Mouse (Mus musculus) MN1 (cell line): ENCODE measurements around the gene Rbm45.

Experiments
- DNase-seq: peaks from one replicate; pipeline ENCODE4 v3.0.0-alpha.2; 2016; ENCODE audit warnings: low spot score

The Rbm45 gene

GRCm38 (mm10) chr2:76386531-76386930 lies 16.7 kb downstream of the Rbm45 start:
- DNase-seq, result no peak

DNA sequence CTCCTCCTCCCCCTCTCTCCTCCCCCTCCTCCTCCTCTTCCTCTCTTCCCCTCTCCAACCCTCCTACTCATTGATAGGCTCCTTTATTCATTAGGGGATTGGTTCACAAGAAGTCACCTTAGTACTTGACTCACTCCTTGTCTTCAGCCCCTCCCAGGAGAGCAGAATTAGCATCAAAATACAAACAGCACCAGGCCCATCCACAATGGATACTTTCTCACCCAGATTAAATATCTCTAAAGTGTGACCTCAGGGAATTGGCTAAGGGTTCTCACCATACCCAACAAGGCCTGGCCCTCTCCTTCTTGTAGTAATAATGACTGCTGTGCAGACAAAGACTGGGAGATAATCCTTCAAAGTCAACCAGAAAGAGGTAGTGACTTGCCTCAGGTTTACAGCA lies 30.4 kb downstream of the Rbm45 start:
- no peak for DNase-seq

DNA sequence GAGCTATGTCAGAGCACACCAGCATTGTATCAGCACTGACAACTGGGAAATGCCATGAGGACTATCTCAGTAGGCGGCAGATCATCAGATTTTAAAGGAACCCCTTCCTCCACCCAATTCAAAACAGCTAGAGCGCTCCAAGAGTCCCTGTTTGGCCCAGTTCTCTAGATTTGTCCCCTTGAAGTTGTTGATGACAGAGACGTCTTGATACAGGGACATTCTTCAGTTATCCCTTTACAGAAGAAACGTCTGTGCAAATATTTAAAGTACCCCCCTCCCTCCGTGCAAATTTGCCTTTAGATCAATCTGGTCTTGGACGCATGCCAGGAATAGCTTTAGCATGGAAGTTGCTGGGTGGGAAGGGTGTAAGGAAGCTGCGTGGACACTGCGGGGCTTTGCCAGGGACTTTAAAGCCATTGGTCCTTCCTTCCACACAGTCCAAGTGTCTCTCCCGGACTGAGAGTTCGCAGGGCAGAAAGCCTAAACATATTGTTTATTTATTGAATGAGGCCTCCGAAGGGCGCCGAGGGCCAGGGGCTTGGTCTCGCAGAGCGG lies 35.9 kb downstream of the Rbm45 start:
- DNase-seq, result peak; percentile 52

DNA sequence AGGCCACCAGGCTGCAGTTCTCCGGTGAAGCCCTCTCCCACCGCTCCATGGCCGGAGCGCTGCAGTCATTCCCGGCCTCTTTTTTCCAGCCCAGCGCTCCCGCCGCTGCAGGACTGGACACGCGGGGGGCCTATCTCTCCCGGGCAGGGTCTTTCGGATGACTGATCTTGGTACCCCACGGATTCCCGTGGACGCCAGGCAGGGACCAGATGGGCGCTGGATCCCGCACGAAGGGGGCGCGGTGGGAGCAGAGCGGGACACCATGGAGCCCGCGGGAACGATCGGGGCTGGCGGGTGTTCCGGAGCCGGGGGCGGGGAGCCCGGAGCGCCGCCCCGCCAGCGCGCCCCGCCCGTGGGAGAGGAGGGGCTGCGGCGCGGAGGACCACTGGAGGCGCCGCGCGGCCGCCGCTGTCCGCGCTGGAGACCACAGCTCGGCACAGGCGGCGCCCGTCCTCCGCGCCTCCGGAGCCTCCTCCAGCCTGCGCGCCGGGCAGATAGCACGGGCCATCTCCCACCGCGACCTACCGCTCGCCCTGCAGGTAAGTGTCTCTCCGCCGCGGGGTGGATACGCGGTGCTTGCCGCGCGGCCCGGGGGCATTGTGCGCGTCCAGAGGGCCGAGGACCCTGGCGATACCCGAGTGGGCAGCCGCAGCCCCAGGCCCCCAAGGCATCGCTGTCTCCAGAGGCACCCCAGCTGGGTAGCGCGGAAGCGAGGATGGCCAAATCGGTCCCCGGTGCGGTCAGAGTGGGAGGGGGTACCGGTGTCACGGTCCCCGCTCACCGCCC lies 36.6 kb downstream of the Rbm45 start, which contains the start of gene Osbpl6:
Gene Osbpl6 (plus strand): TSS at position 358 of the 786 bp plus-strand sequence.
- peak; percentile 89 for DNase-seq

DNA sequence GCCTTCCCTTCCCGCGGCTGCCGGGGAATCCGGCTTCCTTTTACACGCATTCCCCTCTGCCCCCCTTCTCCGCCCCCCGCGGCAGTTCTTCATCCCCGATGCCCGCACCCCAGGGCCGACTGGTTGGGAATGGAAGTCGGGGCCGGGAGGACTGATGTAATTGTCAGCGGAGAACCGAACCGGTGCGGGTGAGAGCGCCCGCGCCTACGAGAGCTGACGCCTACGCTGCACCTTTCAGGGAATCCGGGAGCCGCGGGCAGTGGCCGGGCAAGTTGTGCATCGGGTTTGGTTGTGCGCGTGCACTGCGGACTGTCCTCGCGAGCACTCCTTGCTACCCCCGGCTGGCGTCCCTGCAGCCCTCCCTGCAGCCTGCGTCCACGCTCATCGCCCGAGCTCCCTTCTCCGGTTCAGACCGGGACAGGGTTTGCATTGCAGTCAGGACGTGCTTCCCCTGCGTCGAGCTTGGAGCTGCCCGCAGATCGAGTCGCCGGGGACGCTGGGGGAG lies 37.2 kb downstream of the Rbm45 start:
- peak; percentile 82 for DNase-seq

GRCm38 (mm10) chr2:76409526-76409925 lies 39.7 kb downstream of the Rbm45 start:
- DNase-seq, result no peak

DNA sequence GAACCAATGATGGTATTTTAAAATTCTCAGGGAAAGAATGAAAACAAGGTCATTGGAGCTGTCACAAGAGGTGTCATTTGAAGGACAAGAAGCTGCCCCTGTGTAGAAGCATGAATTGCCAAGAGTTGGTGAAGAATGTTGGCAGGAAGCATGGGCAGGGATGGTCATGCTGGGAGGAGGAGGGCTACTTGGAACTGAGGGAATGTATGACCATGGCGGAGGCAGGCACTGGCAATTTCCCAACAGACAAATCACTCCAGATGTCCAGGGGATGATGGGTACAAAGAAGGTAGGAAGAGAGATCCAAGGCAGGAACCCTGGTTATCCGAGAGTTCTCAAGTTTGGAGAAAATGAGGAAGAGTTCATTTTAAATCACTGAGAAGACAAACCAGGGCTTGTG lies 40.2 kb downstream of the Rbm45 start:
- DNase-seq, result no peak

GRCm38 (mm10) chr2:76412924-76413323 lies 43.1 kb downstream of the Rbm45 start:
- no peak for DNase-seq

- DNase-seq, result no peak
Measured at GRCm38 (mm10) chr2:76417446-76418141, 47.8 kb downstream of the Rbm45 start.

- no peak for DNase-seq
Measured at GRCm38 (mm10) chr2:76418142-76418518, 48.3 kb downstream of the Rbm45 start.

DNA sequence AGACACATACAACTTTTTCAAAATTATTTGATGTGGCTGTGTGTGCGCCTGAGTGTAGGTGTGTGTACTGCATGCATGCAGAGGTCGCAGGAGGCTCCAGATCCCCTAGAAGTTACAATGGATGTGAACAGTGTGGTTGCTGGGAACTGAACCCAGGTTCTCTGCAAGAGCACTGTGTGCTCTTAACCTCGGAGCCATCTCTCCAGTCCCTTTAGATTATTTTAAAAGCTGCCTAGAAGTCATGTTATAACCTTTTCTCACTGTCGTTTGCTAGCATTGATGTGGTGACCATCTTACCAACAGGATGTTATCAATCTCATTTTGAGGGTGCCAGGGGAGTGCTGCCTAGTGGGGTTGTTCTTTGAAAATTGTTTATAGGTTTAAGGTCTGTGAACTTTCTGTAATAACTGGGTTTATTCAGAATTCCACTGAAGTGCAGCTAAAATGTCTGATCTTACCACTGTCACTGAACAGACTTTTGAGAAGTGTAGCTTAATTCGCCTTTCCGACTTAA lies 51.7 kb downstream of the Rbm45 start:
- no peak for DNase-seq

- no peak for DNase-seq
Measured at GRCm38 (mm10) chr2:76426816-76427215, 57.0 kb downstream of the Rbm45 start.

DNA sequence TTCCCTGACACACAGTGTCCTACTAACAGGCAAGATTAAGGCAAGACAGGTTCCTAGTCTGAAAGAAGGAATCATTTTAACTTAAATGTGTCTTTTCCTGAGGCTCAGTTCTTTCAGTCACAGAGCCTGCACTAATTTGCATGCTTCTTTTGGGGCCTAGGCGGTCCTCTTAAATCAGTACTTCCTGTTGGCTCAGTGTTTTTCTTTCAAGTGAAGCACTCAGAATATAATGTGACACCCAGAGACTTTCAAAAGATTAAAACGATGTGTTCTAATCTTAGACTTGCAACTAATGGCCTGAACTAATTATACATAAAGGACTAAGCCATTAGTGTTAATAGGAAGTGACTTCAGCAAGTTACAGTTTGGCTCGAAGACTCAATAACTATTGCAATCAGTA lies 59.5 kb downstream of the Rbm45 start:
- no peak for DNase-seq

DNA sequence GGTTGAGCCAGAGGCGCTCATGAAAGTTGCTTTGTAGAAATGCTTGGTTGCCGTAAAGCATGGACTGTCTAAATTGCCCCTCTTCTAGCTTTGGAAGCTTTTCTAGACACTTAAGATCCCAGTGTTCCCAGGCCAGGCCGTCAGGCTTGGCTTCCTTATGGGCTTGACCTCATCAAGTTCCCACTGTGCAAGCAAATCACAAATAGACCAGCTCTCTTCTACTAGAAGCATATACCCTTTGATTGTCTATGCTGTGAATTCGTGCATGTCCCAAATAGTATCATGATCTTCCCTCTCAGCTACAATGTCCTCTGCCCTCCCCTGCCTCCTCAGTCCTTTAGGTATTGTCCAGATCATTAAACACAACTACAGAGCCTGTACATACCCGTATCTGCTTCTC lies 60.1 kb downstream of the Rbm45 start:
- DNase-seq, result no peak

- DNase-seq, result no peak
Measured at GRCm38 (mm10) chr2:76430539-76430938, 60.8 kb downstream of the Rbm45 start.
